Comparison of ENCODE assay signal across 9 mouse cellular contexts in genomic region chr5:122985276-122985675, GRCm38 (mm10). TPM values are rescaled to one million over a fixed set of nuclear protein-coding genes. Genes with fewer than 3 reads are reported as not detected.
DNase-seq lines count a peak whose midpoint lies in the region; ATAC-seq lines count a peak whose summit lies in the region.
"Had no signal": no experiment of that assay in that cellular context is flagged by ENCODE, and none has a peak within 500 bp of the region (broad histone marks: within the 10 kb centered on the region; RNA-seq: fewer than 3 reads in every experiment).

No protein-coding gene starts in this region.

- no peak for DNase-seq in kidney, postnatal 10 days
- no peak for DNase-seq in embryonic facial prominence, embryonic 10.5 days (ENCODE audit: low spot score)
- DNase-seq in forebrain, embryonic 14.5 days (ENCODE audit: low spot score) = no peak
- DNase-seq in adrenal gland, adult (ENCODE audit: inconsistent age in 2 of 2, low spot score in 1 of 2) = no peak
- DNase-seq in thymus, adult 18-20 months = no peak
- DNase-seq: layer of hippocampus, adult 9-11 months had no signal

- peak overlapping the region; percentile 96 for H3K27ac ChIP-seq in kidney, embryonic 16.5 days (ENCODE audit: low read length)
- H3K27ac ChIP-seq in embryonic facial prominence, embryonic 10.5 days (replicated peaks) = peak overlapping the region; percentile 74
- H3K27ac ChIP-seq in forebrain, embryonic 14.5 days (ENCODE audit: low read depth, low read length) = no peak overlapping the region
- H3K27ac ChIP-seq in midbrain, embryonic 12.5 days (replicated peaks) = peak overlapping the region; percentile 77

- peak overlapping the region; percentile 96 for H3K4me2 ChIP-seq in kidney, embryonic 16.5 days (replicated peaks; ENCODE audit: low read depth, low read length)
- H3K4me2 ChIP-seq in forebrain, embryonic 14.5 days (ENCODE audit: low read length) = peak overlapping the region; percentile 82; the same call in 1 of the 2 replicates
- peak overlapping the region; percentile 97 for H3K4me2 ChIP-seq in midbrain, embryonic 12.5 days (replicated peaks)

- peaks cover 47% of the 10 kb centered on the region for H3K4me1 ChIP-seq in kidney, embryonic 16.5 days (ENCODE audit: insufficient read depth, low read length)
- H3K4me1 ChIP-seq in embryonic facial prominence, embryonic 10.5 days = peaks cover 55% of the 10 kb centered on the region
- peaks cover 34% of the 10 kb centered on the region for H3K4me1 ChIP-seq in forebrain, embryonic 14.5 days (ENCODE audit: control insufficient read depth, insufficient read depth, low read length)
- H3K4me1 ChIP-seq in midbrain, embryonic 12.5 days = peaks cover 45% of the 10 kb centered on the region

- peak overlapping the region; percentile 47 for H3K9ac ChIP-seq in kidney, embryonic 16.5 days (replicated peaks; ENCODE audit: low read length)
- H3K9ac ChIP-seq in forebrain, embryonic 14.5 days (ENCODE audit: low read length) = peak overlapping the region; percentile 37
- H3K9ac ChIP-seq in midbrain, embryonic 12.5 days (replicated peaks) = peak overlapping the region; percentile 31; the same call in 1 of the 2 replicates

- no peaks in the 10 kb centered on the region for H3K27me3 ChIP-seq in kidney, embryonic 16.5 days (ENCODE audit: insufficient read depth, low read length)
- H3K27me3 ChIP-seq in embryonic facial prominence, embryonic 10.5 days (replicated peaks; ENCODE audit: low read depth, poor library complexity, severe bottlenecking) = no peaks in the 10 kb centered on the region
- no peaks in the 10 kb centered on the region for H3K27me3 ChIP-seq in forebrain, embryonic 14.5 days (replicated peaks; ENCODE audit: control insufficient read depth, insufficient read depth, low read length)
- no peaks in the 10 kb centered on the region for H3K27me3 ChIP-seq in midbrain, embryonic 12.5 days

- H3K36me3 ChIP-seq in kidney, embryonic 16.5 days (ENCODE audit: insufficient read depth, low read length) = no peaks in the 10 kb centered on the region
- peaks cover 38% of the 10 kb centered on the region for H3K36me3 ChIP-seq in embryonic facial prominence, embryonic 10.5 days (replicated peaks)
- H3K36me3 ChIP-seq in forebrain, embryonic 14.5 days (ENCODE audit: control insufficient read depth, insufficient read depth, low read length) = 0 out of 2 replicates have a peak, but pooled peaks cover 7% of the 10 kb centered on the region
- peaks cover 10% of the 10 kb centered on the region; the same call in 1 of the 2 replicates for H3K36me3 ChIP-seq in midbrain, embryonic 12.5 days

- H3K4me3 ChIP-seq in kidney, embryonic 16.5 days (ENCODE audit: low read length) = no peak overlapping the region
- H3K4me3 ChIP-seq in embryonic facial prominence, embryonic 10.5 days = peak overlapping the region; percentile 83
- H3K4me3 ChIP-seq in forebrain, embryonic 14.5 days (ENCODE audit: low read depth, low read length) = no peak overlapping the region
- 0 out of 2 replicates have a peak overlapping the region, but pooled peaks have one; percentile 15 for H3K4me3 ChIP-seq in midbrain, embryonic 12.5 days

- no peak for ATAC-seq in kidney, embryonic 16.5 days (ENCODE audit: low FRiP score, low TSS enrichment)
- no peak for ATAC-seq in forebrain, embryonic 14.5 days
- ATAC-seq in midbrain, embryonic 12.5 days (ENCODE audit: low FRiP score, low read depth) = no peak

- no peaks in the 10 kb centered on the region for H3K9me3 ChIP-seq in kidney, embryonic 16.5 days (ENCODE audit: low read length)
- H3K9me3 ChIP-seq in embryonic facial prominence, embryonic 10.5 days = no peaks in the 10 kb centered on the region
- H3K9me3 ChIP-seq in forebrain, embryonic 14.5 days (replicated peaks; ENCODE audit: control insufficient read depth, low read length) = no peaks in the 10 kb centered on the region
- H3K9me3 ChIP-seq in midbrain, embryonic 12.5 days = no peaks in the 10 kb centered on the region
- H3K9me3 ChIP-seq: G1E had no signal

- WGBS in kidney, embryonic 16.5 days = 82% methylated on average over 3 of the region's 3 CpGs
- WGBS in embryonic facial prominence, embryonic 10.5 days = 39% methylated on average over 3 of the region's 3 CpGs
- WGBS in forebrain, embryonic 14.5 days = 40% methylated on average over 3 of the region's 3 CpGs
- WGBS in midbrain, embryonic 12.5 days = 31% methylated on average over 3 of the region's 3 CpGs

RNA-seq across cellular contexts. Expression of gene Kdm2b, which starts 4.3 kb away (rescaled TPM):
- polyA plus RNA-seq in kidney, embryonic 16.5 days (2015; fragmentation: Nextera tagmentation; extraction: Ambion mirVana) = 92.2 and 95.6 TPM in 2 replicates
- 88.1 and 92.1 TPM in 2 replicates for polyA plus RNA-seq in embryonic facial prominence, embryonic 10.5 days (2016; fragmentation: Nextera tagmentation; extraction: Ambion mirVana)
- 73.8 and 94.1 TPM in 2 replicates for polyA plus RNA-seq in forebrain, embryonic 14.5 days (2014; fragmentation: Nextera tagmentation; extraction: Ambion mirVana)
- 108 and 115 TPM in 2 replicates for polyA plus RNA-seq in midbrain, embryonic 12.5 days (2016; fragmentation: Nextera tagmentation; extraction: Ambion mirVana)

RNA-seq across cellular contexts. Expression of gene Orai1, which starts 29.6 kb away (rescaled TPM):
- polyA plus RNA-seq in kidney, embryonic 16.5 days (2015; fragmentation: Nextera tagmentation; extraction: Ambion mirVana) = 17.5 and 22.1 TPM in 2 replicates
- polyA plus RNA-seq in embryonic facial prominence, embryonic 10.5 days (2016; fragmentation: Nextera tagmentation; extraction: Ambion mirVana) = 8.4 and 8.7 TPM in 2 replicates
- 13.3 and 13.8 TPM in 2 replicates for polyA plus RNA-seq in forebrain, embryonic 14.5 days (2014; fragmentation: Nextera tagmentation; extraction: Ambion mirVana)
- polyA plus RNA-seq in midbrain, embryonic 12.5 days (2016; fragmentation: Nextera tagmentation; extraction: Ambion mirVana) = 11.7 and 13.7 TPM in 2 replicates

Comparison
In these comparisons a context has a peak if more than half of its experiments do, and no peak if none do; other contexts are left out.
1. H3K4me3 ChIP-seq: peak in embryonic facial prominence, embryonic 10.5 days (single experiment) and midbrain, embryonic 12.5 days (single experiment); none in kidney, embryonic 16.5 days (single experiment) and forebrain, embryonic 14.5 days (single experiment).
2. Peak in every context shown above with its lines, with median percentiles within 50 percentile points of each other: H3K4me2 ChIP-seq and H3K9ac ChIP-seq.